ENCODE assay signal across 13 mouse cellular contexts in genomic region chr17:14846880-14847279, GRCm38 (mm10).
A peak's percentile ranks its signal among the peaks of the same experiment; 100 is the strongest.
DNase-seq lines count a peak whose midpoint lies in the region; ATAC-seq lines count a peak whose summit lies in the region.
"Had no signal": no experiment of that assay in that cellular context is flagged by ENCODE, and none has a peak within 500 bp of the region (broad histone marks: within the 10 kb centered on the region; RNA-seq: fewer than 3 reads in every experiment).

No protein-coding gene starts in this region.

- H3K27me3 ChIP-seq in embryonic facial prominence, embryonic 14.5 days (replicated peaks; ENCODE audit: control insufficient read depth, insufficient read depth, low read length), result no peaks in the 10 kb centered on the region
- H3K27me3 ChIP-seq in embryonic facial prominence, embryonic 10.5 days (replicated peaks; ENCODE audit: low read depth, poor library complexity, severe bottlenecking), result no peaks in the 10 kb centered on the region

- 47% methylated on average over 5 of the region's 5 CpGs for WGBS in embryonic facial prominence, embryonic 14.5 days
- 73% methylated on average over 5 of the region's 5 CpGs for WGBS in embryonic facial prominence, embryonic 10.5 days

- ATAC-seq in embryonic facial prominence, embryonic 14.5 days (ENCODE audit: low read depth), result no peak
- ATAC-seq: activated CD4-positive, CD25-positive, alpha-beta regulatory T cell, adult 4 months had no signal

- H3K9ac ChIP-seq in embryonic facial prominence, embryonic 14.5 days (ENCODE audit: low read depth, low read length), result no peak overlapping the region

- H3K9me3 ChIP-seq in embryonic facial prominence, embryonic 14.5 days (ENCODE audit: control insufficient read depth, low read length), result no peaks in the 10 kb centered on the region
- no peaks in the 10 kb centered on the region for H3K9me3 ChIP-seq in embryonic facial prominence, embryonic 10.5 days
- H3K9me3 ChIP-seq: hindbrain, embryonic 10.5 days; megakaryocyte, embryonic 14.5 days had no signal

- H3K4me2 ChIP-seq in embryonic facial prominence, embryonic 14.5 days (ENCODE audit: low read depth, low read length), result no peak overlapping the region

- H3K4me1 ChIP-seq in embryonic facial prominence, embryonic 14.5 days (ENCODE audit: control insufficient read depth, insufficient read depth, low read length), result no peaks in the 10 kb centered on the region
- no peaks in the 10 kb centered on the region for H3K4me1 ChIP-seq in embryonic facial prominence, embryonic 10.5 days
- H3K4me1 ChIP-seq: hindbrain, embryonic 10.5 days; megakaryocyte, embryonic 14.5 days had no signal

- H3K27ac ChIP-seq in embryonic facial prominence, embryonic 14.5 days (replicated peaks; ENCODE audit: low read depth, low read length), result no peak overlapping the region
- no peak overlapping the region for H3K27ac ChIP-seq in embryonic facial prominence, embryonic 10.5 days (replicated peaks)
- H3K27ac ChIP-seq: hindbrain, embryonic 10.5 days had no signal

- no peaks in the 10 kb centered on the region for H3K36me3 ChIP-seq in embryonic facial prominence, embryonic 14.5 days (ENCODE audit: control insufficient read depth, insufficient read depth, low read length)
- no peaks in the 10 kb centered on the region for H3K36me3 ChIP-seq in embryonic facial prominence, embryonic 10.5 days (replicated peaks)
- H3K36me3 ChIP-seq: hindbrain, embryonic 10.5 days had no signal

- H3K4me3 ChIP-seq in embryonic facial prominence, embryonic 14.5 days (ENCODE audit: low read depth, low read length), result no peak overlapping the region
- H3K4me3 ChIP-seq in embryonic facial prominence, embryonic 10.5 days, result no peak overlapping the region
- H3K4me3 ChIP-seq: erythroblast, embryonic 14.5 days; hindbrain, embryonic 10.5 days; megakaryocyte, embryonic 14.5 days had no signal

- DNase-seq in embryonic facial prominence, embryonic 14.5 days (ENCODE audit: low spot score), result peak; percentile 27
- no peak for DNase-seq in embryonic facial prominence, embryonic 10.5 days (ENCODE audit: low spot score)
- peak; percentile 12 to 25 for DNase-seq in kidney, postnatal 4 days
- DNase-seq in kidney, postnatal 36 days, result no peak
- DNase-seq in fat pad, adult 2 months (ENCODE audit: extremely low read depth, low read depth, low spot score), result peak; percentile 1
- DNase-seq in lung, postnatal 10 days, result peak; percentile 44
- DNase-seq in retina, postnatal 1 day, result no peak
- no peak for DNase-seq in layer of hippocampus, postnatal 10 days (ENCODE audit: low spot score in 2 of 2)
- DNase-seq: B cell, adult 2 months had no signal

Comparison
In these comparisons a context has a peak if more than half of its experiments do, and no peak if none do; other contexts are left out.
1. DNase-seq: peak in embryonic facial prominence, embryonic 14.5 days (single experiment), kidney, postnatal 4 days (2 of 2), fat pad, adult 2 months (single experiment) and lung, postnatal 10 days (single experiment); none in embryonic facial prominence, embryonic 10.5 days (single experiment), kidney, postnatal 36 days (0 of 2), retina, postnatal 1 day (single experiment) and layer of hippocampus, postnatal 10 days (0 of 2).